9 mouse cellular contexts compared by ENCODE assay signal in the genomic region with DNA sequence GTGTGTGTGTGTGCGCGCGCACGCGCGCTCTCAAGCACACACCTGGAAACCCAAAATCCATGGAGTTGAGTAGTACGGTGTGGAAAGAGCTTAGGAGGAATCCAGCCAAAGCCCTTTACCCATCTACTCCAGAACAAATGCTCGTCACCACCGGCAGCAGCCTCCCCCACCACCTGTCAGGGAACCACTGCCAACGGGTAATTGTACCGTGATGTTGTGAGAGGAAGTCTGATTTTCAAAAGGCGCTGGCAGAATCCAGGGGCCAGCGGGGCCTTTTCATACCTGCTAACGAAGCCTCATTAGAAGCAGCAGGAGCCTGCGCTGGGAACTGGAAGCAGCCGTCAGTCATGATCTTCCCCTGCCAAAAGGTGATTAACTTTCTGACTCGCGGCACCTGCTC. TPM values are rescaled to one million over a fixed set of nuclear protein-coding genes. Genes with fewer than 3 reads are reported as not detected.
DNase-seq lines count a peak whose midpoint lies in the region; ATAC-seq lines count a peak whose summit lies in the region.
"Had no signal": no experiment of that assay in that cellular context is flagged by ENCODE, and none has a peak within 500 bp of the region (broad histone marks: within the 10 kb centered on the region; RNA-seq: fewer than 3 reads in every experiment).

No protein-coding gene starts in this region.

- H3K9me3 ChIP-seq in midbrain, embryonic 14.5 days (ENCODE audit: control insufficient read depth, low read length) = no peaks in the 10 kb centered on the region
- H3K9me3 ChIP-seq in kidney, embryonic 15.5 days (replicated peaks) = no peaks in the 10 kb centered on the region

- H3K4me1 ChIP-seq in midbrain, embryonic 14.5 days (ENCODE audit: control insufficient read depth, insufficient read depth, low read length) = peaks cover 12% of the 10 kb centered on the region; the same call in 1 of the 2 replicates
- H3K4me1 ChIP-seq in kidney, embryonic 15.5 days = no peaks in the 10 kb centered on the region

- ATAC-seq in cerebellum, adult (ENCODE audit: insufficient number of reproducible peaks, low FRiP score, low TSS enrichment) = no peak
- ATAC-seq in midbrain, embryonic 14.5 days (ENCODE audit: low FRiP score, low TSS enrichment) = peak; percentile 17; the same call in 1 of the 2 replicates
- no peak for ATAC-seq in kidney, embryonic 15.5 days (replicated peaks; ENCODE audit: low FRiP score)

- H3K4me2 ChIP-seq in midbrain, embryonic 14.5 days (ENCODE audit: low read length) = no peak overlapping the region
- no peak overlapping the region for H3K4me2 ChIP-seq in kidney, embryonic 15.5 days

- no peaks in the 10 kb centered on the region for H3K36me3 ChIP-seq in midbrain, embryonic 14.5 days (ENCODE audit: control insufficient read depth, insufficient read depth, low read length)
- no peaks in the 10 kb centered on the region for H3K36me3 ChIP-seq in kidney, embryonic 15.5 days

- H3K9ac ChIP-seq in midbrain, embryonic 14.5 days (replicated peaks; ENCODE audit: low read length) = no peak overlapping the region
- no peak overlapping the region for H3K9ac ChIP-seq in kidney, embryonic 15.5 days

- intact Hi-C loops in gastrocnemius, postnatal 36 days (cut with DNase I) = no loop called here

- DNase-seq in cerebellum, adult 11 months = peak; percentile 12
- peak; percentile 19 to 29 for DNase-seq in spleen, postnatal 36 days (ENCODE audit: low spot score in 2 of 2)
- DNase-seq in spleen, postnatal 4 days (ENCODE audit: low spot score in 2 of 2) = no peak
- peak; percentile 70 for DNase-seq in midbrain, embryonic 14.5 days
- DNase-seq in urinary bladder, postnatal 36 days (ENCODE audit: low spot score in 2 of 2) = no peak
- no peak for DNase-seq in gastrocnemius, postnatal 36 days
- DNase-seq: gastrocnemius, postnatal 25 days had no signal

- H3K4me3 ChIP-seq in midbrain, embryonic 14.5 days (replicated peaks; ENCODE audit: low read depth, low read length) = no peak overlapping the region
- no peak overlapping the region for H3K4me3 ChIP-seq in kidney, embryonic 15.5 days (replicated peaks)

- H3K27ac ChIP-seq in midbrain, embryonic 14.5 days (replicated peaks; ENCODE audit: low read depth, low read length) = peak overlapping the region; percentile 56
- no peak overlapping the region for H3K27ac ChIP-seq in kidney, embryonic 15.5 days

- 54% methylated on average over 18 of the region's 18 CpGs for WGBS in midbrain, embryonic 14.5 days
- WGBS in kidney, embryonic 15.5 days = 63% methylated on average over 18 of the region's 18 CpGs

- no peaks in the 10 kb centered on the region for H3K27me3 ChIP-seq in midbrain, embryonic 14.5 days (ENCODE audit: control insufficient read depth, insufficient read depth, low read length)
- no peaks in the 10 kb centered on the region for H3K27me3 ChIP-seq in kidney, embryonic 15.5 days

RNA-seq across cellular contexts. Expression of a gene that starts 57.2 kb away (rescaled TPM):
- polyA plus RNA-seq in midbrain, embryonic 14.5 days (2014; fragmentation: Nextera tagmentation; extraction: Ambion mirVana) = 62.0 and 76.0 TPM in 2 replicates
- 110 and 144 TPM in 2 replicates for polyA plus RNA-seq in kidney, embryonic 15.5 days (2015; fragmentation: Nextera tagmentation; extraction: Ambion mirVana)
- total RNA-seq in gastrocnemius, postnatal 36 days (2021) = 100 to 1,000 TPM; 162 to 200 TPM

RNA-seq across cellular contexts. Expression of a gene that starts 57.4 kb away (rescaled TPM):
- 2.7 and 4.0 TPM in 2 replicates for polyA plus RNA-seq in midbrain, embryonic 14.5 days (2014; fragmentation: Nextera tagmentation; extraction: Ambion mirVana)
- polyA plus RNA-seq in kidney, embryonic 15.5 days (2015; fragmentation: Nextera tagmentation; extraction: Ambion mirVana) = 0.27 and 0.37 TPM in 2 replicates
- total RNA-seq in gastrocnemius, postnatal 36 days (2021) = under 1 TPM; 0.35 to 0.71 TPM

Comparison
In these comparisons a context has a peak if more than half of its experiments do, and no peak if none do; other contexts are left out.
1. DNase-seq: peak in cerebellum, adult 11 months (single experiment), spleen, postnatal 36 days (2 of 2) and midbrain, embryonic 14.5 days (single experiment); none in spleen, postnatal 4 days (0 of 2), urinary bladder, postnatal 36 days (0 of 2) and gastrocnemius, postnatal 36 days (0 of 2).